Mouse (Mus musculus) left cerebral cortex, adult 2 months (tissue): ENCODE data around the gene Pbld2. TPM values are rescaled to one million over a fixed set of nuclear protein-coding genes. Genes with fewer than 3 reads are reported as not detected.
"Not testable (repeated sequence)": the region's sequence is repeated elsewhere in the genome, so short reads cannot be mapped to it uniquely, and the experiment has no call there.

Source experiments
- DNase-seq, 2 experiments: peaks; one replicate each; pipeline ENCODE4 v3.0.0; 2021 to 2022; ENCODE audit warnings: low spot score in 2 of 2, mixed read lengths in 1 of 2; ENCODE audit errors: extremely low spot score in 1 of 2
- H3K27ac ChIP-seq: fragments of 200-600 bp; 2 replicates; pipeline ENCODE4 v1.8.1; 2022
- H3K4me3 ChIP-seq: fragments of 200-600 bp; 2 replicates; pipeline ENCODE4 v1.8.1; 2022
- CTCF ChIP-seq: fragments of 200-600 bp; IDR thresholded peaks from 2 replicates; pipeline ENCODE4 v1.8.1; 2022; ENCODE audit warnings: antibody characterized with exemption, mild to moderate bottlenecking, moderate library complexity
- intact Hi-C: fragments of 180-260 bp; cut with DNase I; formaldehyde crosslinking; loops from one replicate; pipeline ENCODE4 v1.15.1; 2025
- total RNA-seq, 2 experiments: library from RNA; stranded (reverse); gene quantifications; 2 replicates each; pipeline ENCODE4 v1.2.3; 2021

The Pbld2 gene
- total RNA-seq, 2 experiments from 2014 or later: 2.7 to 3.3 TPM

DNA sequence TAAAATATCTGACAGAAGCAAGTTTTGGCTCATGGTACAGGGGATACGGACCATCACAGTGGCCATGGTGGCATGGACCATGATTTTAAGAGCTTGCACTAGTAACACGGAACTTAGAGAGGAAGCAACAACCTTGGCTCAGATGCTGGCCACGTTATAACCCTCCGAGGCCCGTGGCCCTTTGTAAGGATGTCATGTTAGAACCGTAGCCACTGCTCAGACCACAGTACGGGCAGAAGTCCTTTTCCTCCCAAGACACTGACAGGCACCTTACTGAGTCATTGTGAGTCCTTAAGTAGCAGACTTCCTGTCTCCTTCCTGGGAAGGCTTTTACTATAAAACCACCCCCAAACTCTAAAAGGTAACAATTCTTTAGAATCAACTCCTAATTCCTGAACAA is 27.2 kb downstream of the Pbld2 start:
- no peak for DNase-seq
- Histone ChIP-seq H3K27ac (no peak overlapping the region), H3K4me3 (no peak overlapping the region)
- no peak for TF ChIP-seq CTCF
- intact Hi-C loops: no loop called here

DNA sequence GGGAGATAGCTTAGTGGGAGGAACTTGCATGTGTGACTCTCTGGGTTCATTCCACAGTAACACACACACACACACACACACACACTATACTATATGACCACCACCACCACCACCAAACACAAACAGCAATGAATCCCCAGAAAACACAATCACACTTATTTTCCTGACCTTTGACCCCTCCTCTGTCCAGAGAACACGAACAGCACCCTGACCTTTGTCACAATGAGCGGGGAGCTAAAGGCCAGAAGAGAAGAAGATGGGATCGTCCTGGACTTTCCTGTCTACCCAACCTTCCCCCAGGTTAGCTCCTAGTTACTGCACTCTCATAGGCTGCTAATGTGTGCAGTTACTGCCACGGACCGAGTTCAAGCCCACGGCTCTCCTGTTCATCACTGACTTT is 27.9 kb downstream of the Pbld2 start:
- TF ChIP-seq CTCF: no peak
- intact Hi-C loops: no loop called here
- Histone ChIP-seq H3K4me3 (no peak overlapping the region), H3K27ac (no peak overlapping the region)
- no peak for DNase-seq

DNA sequence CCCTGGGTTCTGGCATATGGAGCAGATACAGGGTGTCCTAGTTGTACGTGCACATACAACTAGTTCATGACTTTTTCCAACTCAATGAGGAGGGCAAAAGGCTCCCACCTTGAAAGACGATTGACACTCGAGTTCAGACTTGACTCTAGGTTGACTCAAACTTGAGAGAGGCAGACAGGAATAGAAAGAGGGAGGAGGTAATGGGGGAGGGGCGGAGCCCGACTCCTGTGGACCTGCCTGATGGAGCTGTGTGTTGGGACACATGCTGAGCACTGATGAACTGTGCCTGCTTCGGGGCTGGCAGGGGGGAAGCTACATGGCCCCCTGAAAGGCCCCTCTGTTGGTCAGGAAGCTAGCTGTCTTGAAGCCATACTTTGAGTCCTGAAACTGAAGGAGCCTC is 28.9 kb downstream of the Pbld2 start:
- no peak for DNase-seq
- H3K4me3 ChIP-seq: no peak overlapping the region
- TF ChIP-seq CTCF: no peak
- intact Hi-C loops: no loop called here
- H3K27ac ChIP-seq: no peak overlapping the region

DNA sequence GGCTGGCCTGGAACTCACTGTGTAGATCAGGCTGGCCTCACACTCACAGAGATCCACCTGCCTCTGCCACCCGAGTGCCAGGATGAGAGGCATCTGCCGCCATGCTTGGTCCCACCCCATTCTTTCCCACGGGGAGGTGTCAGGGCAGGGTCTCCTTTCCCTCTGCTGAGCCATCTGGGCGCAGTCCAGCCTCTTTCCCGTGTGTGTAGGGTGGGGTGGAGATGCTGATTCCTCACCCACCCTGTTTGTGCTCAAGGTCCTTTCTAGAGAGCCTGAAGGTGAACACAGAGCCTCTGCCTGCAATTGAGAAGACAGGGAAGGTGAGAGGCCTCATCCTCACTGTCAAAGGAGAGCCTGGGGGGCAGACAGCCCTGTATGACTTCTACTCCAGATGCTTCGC is 30.0 kb downstream of the Pbld2 start:
- H3K4me3 ChIP-seq, DNase-seq, H3K27ac ChIP-seq, intact Hi-C loops: not testable (repeated sequence)

DNA sequence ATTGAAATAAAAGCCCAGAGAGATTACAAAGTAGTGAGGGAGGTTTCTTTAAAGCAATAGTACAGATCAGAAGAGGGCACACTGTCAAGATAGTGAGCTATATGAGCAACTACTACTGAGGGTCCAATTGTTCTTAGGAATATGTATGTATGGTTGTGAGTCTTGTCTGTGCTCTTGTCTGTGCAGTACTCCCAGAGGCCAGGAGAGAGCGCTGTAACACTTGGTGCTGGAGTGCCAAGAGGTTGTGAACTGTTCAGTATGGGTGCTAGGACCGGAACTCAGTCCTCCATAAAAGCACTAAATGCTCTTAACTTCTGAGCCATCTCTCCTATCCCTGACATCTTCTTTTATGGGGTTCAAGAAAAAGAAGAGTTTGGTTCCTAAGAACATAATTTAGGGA is 30.5 kb downstream of the Pbld2 start:
- no peak for DNase-seq
- intact Hi-C loops: no loop called here

DNA sequence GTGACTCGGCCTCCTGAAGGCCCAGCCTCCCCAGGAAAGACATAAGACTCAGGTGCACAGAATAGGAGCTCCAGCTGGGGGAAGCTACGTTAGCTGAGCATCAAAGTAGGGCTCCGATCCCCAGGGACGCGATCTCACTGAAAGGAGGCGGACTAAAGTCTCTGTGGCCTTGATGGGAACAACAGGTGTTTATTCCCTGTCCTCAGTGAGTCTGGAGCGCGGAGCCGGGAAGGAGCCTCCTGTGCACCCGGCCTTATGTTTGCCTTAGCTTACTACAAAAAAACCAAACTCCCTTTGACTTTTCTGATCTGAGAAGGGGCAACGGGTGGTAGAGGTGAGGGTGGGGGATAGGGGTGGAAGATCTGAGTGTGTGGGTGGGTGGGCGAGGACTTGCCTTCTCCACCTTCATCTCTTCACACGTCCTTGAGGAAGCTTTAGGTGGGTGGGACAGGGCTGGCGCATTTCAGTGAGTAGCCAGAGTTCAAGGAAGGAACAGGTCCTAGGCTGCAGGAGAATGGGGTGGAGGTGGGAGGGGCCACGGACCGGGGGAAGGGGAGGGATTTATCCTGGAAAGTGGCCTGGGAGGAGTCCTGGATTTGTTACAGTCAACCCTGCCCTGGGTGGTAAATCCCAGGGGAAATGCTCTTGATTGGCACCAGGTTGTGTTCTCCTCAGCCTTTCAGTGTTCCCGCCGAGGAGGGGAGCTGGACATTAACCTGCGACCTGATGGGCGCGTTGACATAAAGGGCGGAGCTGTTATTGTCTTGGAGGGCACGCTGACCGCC is 33.0 kb downstream of the Pbld2 start:
- no peak for DNase-seq
- H3K4me3 ChIP-seq: no peak overlapping the region
- TF ChIP-seq CTCF: no peak
- H3K27ac ChIP-seq: no peak overlapping the region
- intact Hi-C loops: no loop called here

More for the DNA sequence above, 30.5 kb downstream of the Pbld2 start:
- H3K4me3 ChIP-seq: no peak overlapping the region
- no peak; the same call in 1 of the 2 replicates for TF ChIP-seq CTCF
- H3K27ac ChIP-seq: no peak overlapping the region

DNA sequence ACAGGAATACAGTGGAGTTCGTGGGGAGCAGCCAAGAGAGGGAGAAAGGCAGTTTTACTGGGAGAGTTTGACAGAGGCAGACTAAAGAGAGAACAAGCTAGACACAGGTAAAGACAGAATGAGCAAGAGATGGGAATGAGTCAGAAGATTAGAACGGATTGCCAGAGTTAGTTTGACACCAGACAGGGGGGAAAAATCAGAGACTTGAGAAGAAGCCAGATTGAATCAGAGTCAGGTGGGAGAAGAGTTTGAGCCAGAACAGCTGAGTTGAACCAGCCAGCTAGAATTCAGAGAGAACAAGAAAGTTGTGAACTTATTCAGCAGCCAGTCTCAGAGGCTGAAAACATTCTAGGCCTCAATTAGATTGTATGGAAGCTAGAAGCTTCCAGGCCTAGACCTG is 35.7 kb downstream of the Pbld2 start, which contains the start of gene Pbld1:
Gene Pbld1 (plus strand): TSS at position 301 of the 400 bp plus-strand sequence.
- no peak for TF ChIP-seq CTCF
- H3K27ac ChIP-seq: no peak within 1 kb of the TSS
- no peak for DNase-seq
- H3K4me3 ChIP-seq: no peak within 1 kb of the TSS
- intact Hi-C loops: loop anchor here (10.0 kb wide), 1 partner anchor 245 kb away; no protein-coding TSS in a partner anchor

DNA sequence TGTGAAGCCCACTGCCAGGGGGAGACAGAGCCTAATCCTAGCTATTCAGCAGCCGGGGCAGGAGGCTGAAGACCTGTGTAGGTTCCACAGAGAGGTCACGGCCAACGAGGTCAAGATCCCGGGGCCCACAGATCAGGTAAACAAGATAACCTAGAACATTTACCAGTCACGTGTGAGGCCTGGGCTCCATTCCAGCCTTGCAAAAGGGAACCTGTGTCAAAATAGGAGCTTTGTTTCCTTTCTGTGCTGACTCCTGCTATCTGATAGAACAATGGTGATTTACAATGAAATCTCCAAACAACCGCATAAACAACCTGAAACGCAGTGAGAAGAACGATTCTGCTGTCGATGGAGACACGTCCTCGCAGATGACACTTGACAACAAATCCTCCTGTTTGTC is 36.3 kb downstream of the Pbld2 start:
- intact Hi-C loops: loop anchor here (10.0 kb wide), 1 partner anchor 246 kb away; no protein-coding TSS in a partner anchor
- no peak for TF ChIP-seq CTCF
- no peak for DNase-seq
- H3K27ac ChIP-seq: no peak overlapping the region
- H3K4me3 ChIP-seq: no peak overlapping the region

DNA sequence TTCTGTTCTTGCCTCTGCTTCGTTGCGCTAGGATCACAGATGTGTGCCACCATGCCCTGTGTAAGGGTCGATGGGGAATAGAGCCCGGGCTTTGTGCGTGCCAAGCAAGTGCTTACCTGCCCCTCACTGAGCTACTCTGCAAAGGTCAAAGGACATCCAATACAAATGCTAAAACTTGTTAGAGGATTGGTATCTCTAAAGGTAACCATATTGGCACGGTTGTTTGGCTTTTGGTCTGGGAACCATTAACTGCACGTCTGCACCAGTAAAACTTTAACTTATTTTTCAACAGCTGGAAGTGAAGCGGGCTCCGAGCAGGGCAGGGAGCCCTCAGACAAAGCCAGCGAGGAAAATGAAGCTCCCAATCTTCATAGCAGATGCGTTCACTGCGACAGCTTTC is 37.2 kb downstream of the Pbld2 start:
- no peak for DNase-seq
- TF ChIP-seq CTCF: no peak
- intact Hi-C loops: loop anchor here (10.0 kb wide), 1 partner anchor 246 kb away; no protein-coding TSS in a partner anchor
- H3K4me3 ChIP-seq: no peak overlapping the region
- H3K27ac ChIP-seq: no peak overlapping the region

DNA sequence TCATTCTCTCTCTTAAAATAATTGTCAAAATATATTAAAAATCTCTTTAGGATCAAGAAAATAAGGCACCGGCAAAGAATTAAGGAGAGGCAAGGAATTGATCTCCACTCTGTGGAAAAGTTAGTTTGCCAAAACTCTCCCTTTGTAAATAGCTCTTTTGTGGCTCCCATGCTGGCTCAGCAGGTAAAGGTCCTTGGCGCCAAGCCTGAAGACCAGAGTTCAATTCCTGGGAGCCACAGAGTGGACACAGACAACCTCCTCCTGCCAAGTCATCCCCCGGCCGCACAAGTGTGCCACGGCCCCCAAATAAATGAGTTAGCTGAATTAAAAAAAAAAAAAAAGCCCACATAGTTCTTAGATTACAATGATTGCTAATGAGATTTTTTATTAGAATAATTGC is 38.6 kb downstream of the Pbld2 start:
- TF ChIP-seq CTCF: no peak
- DNase-seq: no peak
- intact Hi-C loops: loop anchor here (10.0 kb wide), 1 partner anchor 248 kb away; no protein-coding TSS in a partner anchor
- Histone ChIP-seq H3K27ac (no peak overlapping the region), H3K4me3 (no peak overlapping the region)

DNA sequence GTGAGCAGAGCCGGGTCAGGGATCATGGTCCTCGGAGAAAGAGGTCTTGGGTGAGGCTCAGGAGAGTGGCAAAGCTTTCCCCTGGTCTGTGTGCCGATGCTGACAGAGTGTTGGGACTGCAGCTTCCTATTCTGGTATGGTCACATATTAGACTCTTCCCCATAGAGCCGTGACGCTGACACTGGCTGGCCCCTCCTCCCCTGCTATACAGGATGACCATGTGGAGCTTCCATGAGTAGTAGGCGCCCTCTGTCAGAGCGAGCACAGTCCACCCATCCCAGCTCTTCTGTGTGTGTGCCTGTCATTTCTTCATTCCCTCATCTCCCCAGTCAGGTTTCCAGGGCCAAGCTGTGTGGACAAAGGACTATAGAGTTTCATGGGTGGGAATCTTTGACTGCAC is 39.2 kb downstream of the Pbld2 start:
- Histone ChIP-seq H3K27ac (no peak overlapping the region), H3K4me3 (no peak overlapping the region)
- intact Hi-C loops: loop anchor here (10.0 kb wide), 1 partner anchor 249 kb away; no protein-coding TSS in a partner anchor
- no peak for TF ChIP-seq CTCF
- no peak for DNase-seq

DNA sequence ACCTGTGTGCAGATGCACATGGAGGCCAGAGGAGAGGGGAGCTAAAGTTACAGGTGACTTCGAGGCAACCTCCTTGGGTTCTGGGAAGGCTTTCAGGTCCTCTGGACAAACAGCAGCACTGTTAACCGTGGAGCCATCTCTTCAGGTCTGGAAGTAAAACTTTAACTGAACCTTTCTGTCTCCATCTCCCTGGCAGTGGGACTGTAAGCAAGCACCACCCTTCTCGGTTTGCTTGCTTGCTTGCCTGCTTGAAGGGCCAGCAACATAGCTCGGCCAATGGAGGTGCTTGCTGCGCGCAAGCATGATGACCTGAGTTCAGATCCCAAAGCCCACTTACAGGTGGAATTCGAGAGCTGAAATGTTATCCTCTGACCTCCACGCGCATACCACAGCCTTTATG is 40.4 kb downstream of the Pbld2 start:
- no peak overlapping the region for H3K27ac ChIP-seq
- no peak overlapping the region for H3K4me3 ChIP-seq
- TF ChIP-seq CTCF: no peak
- DNase-seq: no peak
- intact Hi-C loops: loop anchor here (2.0 to 10.0 kb wide), 2 partner anchors 20 to 250 kb away; no protein-coding TSS in a partner anchor

DNA sequence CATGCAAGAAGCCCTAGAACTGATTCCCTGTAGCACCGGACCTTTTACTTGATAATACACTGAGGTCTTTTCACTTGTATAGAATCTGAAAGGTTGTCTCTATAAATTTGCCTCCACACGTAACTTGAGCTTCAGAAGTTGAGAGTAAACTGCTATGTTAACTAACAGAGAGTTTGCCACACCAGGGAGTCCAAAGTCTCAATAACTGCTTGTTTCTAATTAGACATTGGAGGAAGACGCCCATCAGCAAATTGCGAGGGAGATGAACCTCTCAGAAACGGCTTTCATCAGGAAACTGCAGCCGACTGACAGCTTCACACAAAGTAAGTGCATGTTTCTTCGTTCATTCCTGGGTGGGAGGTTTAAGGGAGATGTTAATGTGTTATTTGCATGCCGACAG is 41.4 kb downstream of the Pbld2 start:
- DNase-seq: no peak
- H3K4me3 ChIP-seq: no peak overlapping the region
- no peak for TF ChIP-seq CTCF
- intact Hi-C loops: loop anchor here (2.0 to 10.0 kb wide), 4 partner anchors 21 to 251 kb away; partner anchors contain the start of genes Hnrnph3, Pbld2 and Rufy2
- no peak overlapping the region for H3K27ac ChIP-seq
